Mouse (Mus musculus) right cerebral cortex, postnatal 36 days (tissue): Measurements from ENCODE around the gene Sstr1.

Experiments
- DNase-seq, 2 experiments: peaks; one replicate each; pipeline ENCODE4 v3.0.0; 2022; ENCODE audit warnings: low spot score in 2 of 2, mixed read lengths in 1 of 2

Gene Sstr1

GRCm38 (mm10) chr12:58211163-58212071 lies at the start of gene Sstr1:
Gene Sstr1, plus strand, starts transcription at chr12:58211772.
- DNase-seq: peak; percentile 9 to 18

GRCm38 (mm10) chr12:58198810-58199209 lies 12.8 kb upstream of the Sstr1 start:
- DNase-seq: no peak

GRCm38 (mm10) chr12:58201190-58201589 lies 10.4 kb upstream of the Sstr1 start:
- DNase-seq: no peak

- DNase-seq: no peak
Measured at GRCm38 (mm10) chr12:58207956-58208355, 3.6 kb upstream of the Sstr1 start.

GRCm38 (mm10) chr12:58212261-58212923 lies 820 bp downstream of the Sstr1 start:
- DNase-seq: peak; percentile 19 to 22

- peak; percentile 14 to 16 for DNase-seq
Measured at GRCm38 (mm10) chr12:58212924-58213450, 1.4 kb downstream of the Sstr1 start.

- peak; percentile 12 to 16 for DNase-seq
Measured at GRCm38 (mm10) chr12:58213451-58214288, 2.1 kb downstream of the Sstr1 start.

GRCm38 (mm10) chr12:58214289-58215136 lies 2.9 kb downstream of the Sstr1 start:
- no peak for DNase-seq

GRCm38 (mm10) chr12:58216218-58216617 lies 4.6 kb downstream of the Sstr1 start:
- DNase-seq: no peak

GRCm38 (mm10) chr12:58219078-58219477 lies 7.5 kb downstream of the Sstr1 start:
- DNase-seq: no peak

- no peak for DNase-seq
Measured at GRCm38 (mm10) chr12:58225644-58226043, 14.1 kb downstream of the Sstr1 start.

GRCm38 (mm10) chr12:58232489-58232888 lies 20.9 kb downstream of the Sstr1 start:
- no peak for DNase-seq

- no peak for DNase-seq
Measured at GRCm38 (mm10) chr12:58251901-58252300, 40.3 kb downstream of the Sstr1 start.
